Mouse (Mus musculus) cortical plate, adult 2 months (tissue): ENCODE data around the gene Reps2.

Experiments used
- CTCF ChIP-seq: fragments of 200-500 bp; IDR thresholded peaks from 2 replicates; pipeline ENCODE4 v1.5.1; 2011; ENCODE audit warnings: mild to moderate bottlenecking, control low read depth, low read length; ENCODE audit not compliant: insufficient read depth; ENCODE audit errors: extremely low read depth
- POLR2A ChIP-seq: fragments of 200-500 bp; IDR thresholded peaks from 2 replicates; pipeline ENCODE4 v1.6.1; 2011; ENCODE audit warnings: mild to moderate bottlenecking, low read length, control low read depth; ENCODE audit not compliant: insufficient read depth; ENCODE audit errors: extremely low read depth

DNA sequence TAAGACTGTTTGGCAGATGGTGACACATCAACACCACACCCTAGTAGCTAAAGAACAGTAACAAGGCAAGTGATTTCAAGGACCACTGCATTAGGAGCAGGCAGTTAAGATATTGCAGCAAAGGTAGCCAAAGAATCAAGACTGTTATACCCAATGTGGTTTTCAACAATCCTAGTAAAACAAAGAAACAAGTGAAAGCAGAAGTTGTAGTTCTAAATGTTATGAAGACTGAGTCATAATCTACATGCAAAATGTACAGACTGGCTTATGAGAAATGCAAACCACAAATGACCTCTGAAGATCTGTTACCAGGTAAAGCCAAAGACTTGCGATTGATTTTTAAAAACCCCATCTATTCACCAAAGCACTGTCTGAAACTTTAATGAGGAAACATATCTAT is 101.5 kb downstream of the Reps2 start:
- no peak for TF ChIP-seq CTCF
- TF ChIP-seq POLR2A: no peak
